In genomic region chr2:30459241-30459640, GRCm38 (mm10) we compare ENCODE assay signal across 13 mouse cellular contexts. TPM values are rescaled to one million over a fixed set of nuclear protein-coding genes. Genes with fewer than 3 reads are reported as not detected.
DNase-seq lines count a peak whose midpoint lies in the region; TF ChIP-seq lines count a peak whose summit lies in the region.
"Had no signal": no experiment of that assay in that cellular context is flagged by ENCODE, and none has a peak within 500 bp of the region (broad histone marks: within the 10 kb centered on the region; RNA-seq: fewer than 3 reads in every experiment).

No protein-coding gene starts in this region.

- peak; percentile 19 for TF ChIP-seq CTCF in gastrocnemius, adult 2 months (IDR thresholded peaks at IDR 0.05)
- peak; percentile 17 for TF ChIP-seq CTCF in left cerebral cortex, adult 2 months (IDR thresholded peaks at IDR 0.05)
- peak; percentile 43 for TF ChIP-seq CTCF in E14TG2a.4 (conservative IDR thresholded peaks at IDR 0.05; ENCODE audit: low read length)
- peak; percentile 14; the same call in 1 of the 2 replicates for TF ChIP-seq CTCF in brain, embryonic 14.5 days (IDR thresholded peaks at IDR 0.05; ENCODE audit: borderline replicate concordance, extremely low read depth, insufficient read depth, insufficient read length)

- TF ChIP-seq POLR2A in brain, embryonic 14.5 days (IDR thresholded peaks at IDR 0.05; ENCODE audit: borderline replicate concordance, extremely low read depth, insufficient read depth, insufficient read length, poor library complexity, severe bottlenecking), result no peak

- DNase-seq in gastrocnemius, adult 2 months, result no peak
- no peak for DNase-seq in gastrocnemius, adult 18-20 months (ENCODE audit: low spot score)
- DNase-seq in left cerebral cortex, adult 2 months (ENCODE audit: extremely low spot score in 1 of 2, low spot score in 2 of 2), result no peak
- DNase-seq in left cerebral cortex, postnatal 25 days (ENCODE audit: low spot score in 2 of 2), result no peak
- no peak for DNase-seq in brain, embryonic 14.5 days (ENCODE audit: low read depth)
- DNase-seq in gastrocnemius, postnatal 25 days, result no peak
- DNase-seq: liver; lung, postnatal 14 days; retina, postnatal 1 day had no signal

- H3K27me3 ChIP-seq in E14TG2a.4 (ENCODE audit: insufficient read depth, low read length), result peaks cover 2% of the 10 kb centered on the region
- H3K27me3 ChIP-seq: intestine, embryonic 15.5 days; neural tube, embryonic 15.5 days had no signal

- peaks cover 22% of the 10 kb centered on the region for H3K4me1 ChIP-seq in E14TG2a.4 (replicated peaks; ENCODE audit: low read depth, low read length)

- H3K36me3 ChIP-seq in E14TG2a.4 (ENCODE audit: insufficient read depth, low read length), result no peaks in the 10 kb centered on the region
- H3K36me3 ChIP-seq: intestine, embryonic 15.5 days; neural tube, embryonic 15.5 days had no signal

- intact Hi-C loops in gastrocnemius, adult 2 months (cut with DNase I), result no loop called here
- intact Hi-C loops in left cerebral cortex, adult 2 months (cut with DNase I), result no loop called here
- intact Hi-C loops in left cerebral cortex, postnatal 25 days (cut with DNase I), result no loop called here

- H3K27ac ChIP-seq in gastrocnemius, adult 2 months, result no peak overlapping the region
- no peak overlapping the region for H3K27ac ChIP-seq in left cerebral cortex, adult 2 months
- H3K27ac ChIP-seq: intestine, embryonic 15.5 days; midbrain, embryonic 10.5 days; neural tube, embryonic 15.5 days had no signal

- H3K4me3 ChIP-seq in gastrocnemius, adult 2 months, result no peak overlapping the region
- H3K4me3 ChIP-seq in left cerebral cortex, adult 2 months, result no peak overlapping the region
- no peak overlapping the region for H3K4me3 ChIP-seq in E14TG2a.4 (replicated peaks; ENCODE audit: low read length)
- H3K4me3 ChIP-seq: intestine, embryonic 15.5 days; midbrain, embryonic 10.5 days; neural tube, embryonic 15.5 days had no signal

- no peaks in the 10 kb centered on the region for H3K9me3 ChIP-seq in E14TG2a.4 (ENCODE audit: low read length)
- H3K9me3 ChIP-seq: intestine, embryonic 15.5 days; midbrain, embryonic 10.5 days; neural tube, embryonic 15.5 days had no signal

RNA-seq across cellular contexts. Expression of gene Ier5l, which starts 14.8 kb away (rescaled TPM):
- total RNA-seq in gastrocnemius, adult 2 months (2021), result 1 to 10 TPM in 1 of 2 experiments, under 1 TPM in 1; 0.97 to 1.1 TPM
- total RNA-seq in gastrocnemius, adult 18-20 months (2021), result 1 to 10 TPM; 1.0 to 1.7 TPM
- total RNA-seq in left cerebral cortex, adult 2 months (2021), result 10 to 100 TPM; 20.9 to 25.3 TPM
- total RNA-seq in left cerebral cortex, postnatal 25 days (2021), result 10 to 100 TPM; 16.0 to 18.4 TPM
- 26.1 and 37.9 TPM in 2 replicates for polyA plus RNA-seq in brain, embryonic 14.5 days (2012; rRNA removed)
- total RNA-seq in gastrocnemius, postnatal 25 days (2021), result 1 to 10 TPM; 2.1 to 2.5 TPM

RNA-seq across cellular contexts. Expression of gene Ptpa, which starts 43.4 kb away (rescaled TPM):
- 10 to 100 TPM; 48.9 to 86.1 TPM for total RNA-seq in gastrocnemius, adult 2 months (2021)
- total RNA-seq in gastrocnemius, adult 18-20 months (2021), result 10 to 100 TPM; 62.9 to 65.1 TPM
- 100 to 1,000 TPM; 177 to 178 TPM for total RNA-seq in left cerebral cortex, adult 2 months (2021)
- total RNA-seq in left cerebral cortex, postnatal 25 days (2021), result 100 to 1,000 TPM; 172 to 174 TPM
- polyA plus RNA-seq in brain, embryonic 14.5 days (2012; rRNA removed), result 151 and 152 TPM in 2 replicates
- 10 to 100 TPM; 67.1 to 68.5 TPM for total RNA-seq in gastrocnemius, postnatal 25 days (2021)

RNA-seq across cellular contexts. Expression of gene Crat, which starts 43.6 kb away (rescaled TPM):
- total RNA-seq in gastrocnemius, adult 2 months (2021), result 100 to 1,000 TPM; 362 to 422 TPM
- total RNA-seq in gastrocnemius, adult 18-20 months (2021), result 100 to 1,000 TPM; 378 to 382 TPM
- 10 to 100 TPM; 56.5 to 58.2 TPM for total RNA-seq in left cerebral cortex, adult 2 months (2021)
- 10 to 100 TPM; 48.4 to 50.7 TPM for total RNA-seq in left cerebral cortex, postnatal 25 days (2021)
- 28.3 and 31.3 TPM in 2 replicates for polyA plus RNA-seq in brain, embryonic 14.5 days (2012; rRNA removed)
- total RNA-seq in gastrocnemius, postnatal 25 days (2021), result 100 to 1,000 TPM; 315 to 363 TPM

Comparison
In these comparisons a context has a peak if more than half of its experiments do, and no peak if none do; other contexts are left out.
1. RNA of gene Ier5l, which starts 14.8 kb away (total RNA-seq): 20.9 to 25.3 TPM in left cerebral cortex, adult 2 months and 16.0 to 18.4 TPM in left cerebral cortex, postnatal 25 days; 2.1 to 2.5 TPM in gastrocnemius, postnatal 25 days, 1.0 to 1.7 TPM in gastrocnemius, adult 18-20 months and 0.97 to 1.1 TPM in gastrocnemius, adult 2 months; every median in the first group is over 4 times any median in the second.
2. RNA of gene Crat, which starts 43.6 kb away (total RNA-seq): 362 to 422 TPM in gastrocnemius, adult 2 months, 378 to 382 TPM in gastrocnemius, adult 18-20 months and 315 to 363 TPM in gastrocnemius, postnatal 25 days; 56.5 to 58.2 TPM in left cerebral cortex, adult 2 months and 48.4 to 50.7 TPM in left cerebral cortex, postnatal 25 days; every median in the first group is over 4 times any median in the second.
3. Peak in every context shown above with its lines, with median percentiles within 50 percentile points of each other: CTCF ChIP-seq.